Mouse (Mus musculus) CH12.LX (cell line): ENCODE data around the gene Tspan12. TPM values are rescaled to one million over a fixed set of nuclear protein-coding genes. Genes with fewer than 3 reads are reported as not detected.

Experiments used
- DNase-seq: peaks from one replicate; pipeline ENCODE4 v3.0.0-alpha.2; 2013; ENCODE audit errors: extremely low read depth
- H3K27ac ChIP-seq: 2 replicates; pipeline ENCODE4 v1.5.1; 2012; ENCODE audit warnings: low read depth, mild to moderate bottlenecking, control low read depth, moderate library complexity; ENCODE audit not compliant: insufficient read depth
- H3K27me3 ChIP-seq: replicated peaks from 2 replicates; pipeline ENCODE3; 2012; ENCODE audit warnings: inconsistent platforms
- H3K36me3 ChIP-seq, 2 experiments: replicated peaks in 1 of 2; 2 replicates each; pipeline versions ENCODE3 to v1.6.1; 2012; ENCODE audit warnings: inconsistent platforms in 1 of 2, low read length in 1 of 2, mild to moderate bottlenecking in 1 of 2, mixed read lengths in 1 of 2, moderate library complexity in 1 of 2; ENCODE audit not compliant: control insufficient read depth in 1 of 2, insufficient read depth in 1 of 2
- H3K4me1 ChIP-seq, 2 experiments: 2 replicates each; pipeline ENCODE4 v1.6.1; 2012; ENCODE audit warnings: inconsistent platforms in 1 of 2, moderate library complexity in 1 of 2; ENCODE audit not compliant: insufficient read depth in 2 of 2, control insufficient read depth in 1 of 2
- H3K4me2 ChIP-seq: 2 replicates; pipeline ENCODE4 v1.6.1; 2012; ENCODE audit warnings: low read depth, mild to moderate bottlenecking, control low read depth; ENCODE audit not compliant: poor library complexity, insufficient read depth, severe bottlenecking
- H3K4me3 ChIP-seq, 3 experiments: fragments of 150-350 bp in 1 of 3; sonication (generic) in 1 of 3; replicated peaks in 1 of 3; 2 replicates each; pipeline versions ENCODE3 to v1.5.1; 2011 to 2012; ENCODE audit warnings: low read depth in 2 of 3, low read length in 2 of 3, mild to moderate bottlenecking in 2 of 3, moderate library complexity in 2 of 3, control low read depth in 1 of 3, improper control_type of control experiment in 1 of 3, inconsistent platforms in 1 of 3, mixed read lengths in 1 of 3; ENCODE audit not compliant: poor library complexity in 1 of 3
- H3K79me2 ChIP-seq: replicated peaks from 2 replicates; pipeline ENCODE4 v1.6.1; 2012; ENCODE audit warnings: mild to moderate bottlenecking, moderate library complexity; ENCODE audit not compliant: control insufficient read depth, poor library complexity, insufficient read depth, severe bottlenecking; ENCODE audit errors: extremely low read depth
- H3K9ac ChIP-seq: 2 replicates; pipeline ENCODE4 v1.6.1; 2012; ENCODE audit warnings: low read depth, mild to moderate bottlenecking, control low read depth, moderate library complexity; ENCODE audit not compliant: insufficient read depth
- H3K9me3 ChIP-seq: replicated peaks from 2 replicates; pipeline ENCODE3; 2012; ENCODE audit warnings: low read length, inconsistent platforms, mixed read lengths
- BHLHE40 ChIP-seq: IDR thresholded peaks from 2 replicates; pipeline ENCODE4 v1.6.1; 2011; ENCODE audit warnings: mild to moderate bottlenecking, low read depth, low read length, improper control_type of control experiment
- CHD1 ChIP-seq: IDR thresholded peaks from 2 replicates; pipeline ENCODE4 v1.6.1; 2012; ENCODE audit warnings: low read depth, low read length, improper control_type of control experiment, inconsistent platforms
- CTCF ChIP-seq, 2 experiments: IDR thresholded peaks in 1 of 2; conservative IDR thresholded peaks in 1 of 2; 2 replicates each; pipeline ENCODE4 v1.5.1; 2011 to 2012; ENCODE audit warnings: low read depth in 2 of 2, low read length in 2 of 2, improper control_type of control experiment in 1 of 2, inconsistent platforms in 1 of 2, mild to moderate bottlenecking in 1 of 2, moderate library complexity in 1 of 2
- EP300 ChIP-seq: IDR thresholded peaks from 2 replicates; pipeline ENCODE4 v1.6.1; 2011; ENCODE audit warnings: low read length, improper control_type of control experiment
- ETS1 ChIP-seq: conservative IDR thresholded peaks from 2 replicates; pipeline ENCODE4 v1.6.1; 2012; ENCODE audit warnings: low read depth, mild to moderate bottlenecking, inconsistent platforms, low read length, improper control_type of control experiment, moderate library complexity
- GABPA ChIP-seq: IDR thresholded peaks from 2 replicates; pipeline ENCODE4 v1.6.1; 2012; ENCODE audit warnings: low read depth, low read length, improper control_type of control experiment, inconsistent platforms; ENCODE audit not compliant: insufficient replicate concordance
- HCFC1 ChIP-seq: IDR thresholded peaks from 2 replicates; pipeline ENCODE4 v1.6.1; 2012; ENCODE audit warnings: low read depth, mild to moderate bottlenecking, inconsistent platforms, low read length, improper control_type of control experiment
- JUN ChIP-seq: IDR thresholded peaks from 2 replicates; pipeline ENCODE4 v1.6.1; 2011; ENCODE audit warnings: low read depth, mild to moderate bottlenecking, low read length, improper control_type of control experiment, moderate library complexity; ENCODE audit not compliant: insufficient read depth
- JUND ChIP-seq: conservative IDR thresholded peaks from 2 replicates; pipeline ENCODE4 v1.6.1; 2011; ENCODE audit warnings: low read depth, low read length, improper control_type of control experiment
- KAT2A ChIP-seq: IDR thresholded peaks from 2 replicates; pipeline ENCODE4 v1.6.1; 2012; ENCODE audit warnings: low read length, improper control_type of control experiment, inconsistent platforms; ENCODE audit not compliant: insufficient replicate concordance
- MAFK ChIP-seq: IDR thresholded peaks from 2 replicates; pipeline ENCODE4 v1.6.1; 2011; ENCODE audit warnings: low read length, improper control_type of control experiment; ENCODE audit not compliant: insufficient replicate concordance
- MAZ ChIP-seq: IDR thresholded peaks from 2 replicates; pipeline ENCODE4 v1.6.1; 2012; ENCODE audit warnings: low read depth, mild to moderate bottlenecking, inconsistent platforms, low read length, improper control_type of control experiment, moderate library complexity
- MYC ChIP-seq: IDR thresholded peaks from 2 replicates; pipeline ENCODE4 v1.6.1; 2011; ENCODE audit warnings: low read depth, mild to moderate bottlenecking, improper control_type of control experiment, low read length
- NELFE ChIP-seq: IDR thresholded peaks from 2 replicates; pipeline ENCODE4 v1.6.1; 2011; ENCODE audit warnings: low read depth, low read length, improper control_type of control experiment
- NRF1 ChIP-seq: IDR thresholded peaks from 2 replicates; pipeline ENCODE4 v1.6.1; 2014; ENCODE audit warnings: low read depth, mild to moderate bottlenecking, inconsistent platforms, low read length, improper control_type of control experiment, moderate library complexity
- PAX5 ChIP-seq: IDR thresholded peaks from 2 replicates; pipeline ENCODE4 v1.6.1; 2012; ENCODE audit warnings: low read length, inconsistent platforms, mixed read lengths
- POLR2A ChIP-seq: IDR thresholded peaks from 2 replicates; pipeline ENCODE4 v1.6.1; 2011; ENCODE audit warnings: low read depth, mild to moderate bottlenecking, improper control_type of control experiment, low read length
- RAD21 ChIP-seq: IDR thresholded peaks from 2 replicates; pipeline ENCODE4 v1.6.1; 2011; ENCODE audit warnings: low read depth, mild to moderate bottlenecking, low read length, improper control_type of control experiment, moderate library complexity
- RCOR1 ChIP-seq: conservative IDR thresholded peaks from 2 replicates; pipeline ENCODE4 v1.6.1; 2012; ENCODE audit warnings: low read depth, mild to moderate bottlenecking, inconsistent platforms, low read length, improper control_type of control experiment
- SIN3A ChIP-seq: IDR thresholded peaks from 2 replicates; pipeline ENCODE4 v1.6.1; 2012; ENCODE audit warnings: low read length, improper control_type of control experiment, inconsistent platforms
- TBP ChIP-seq: conservative IDR thresholded peaks from 2 replicates; pipeline ENCODE4 v1.6.1; 2011; ENCODE audit warnings: low read depth, low read length, improper control_type of control experiment
- UBTF ChIP-seq: IDR thresholded peaks from 2 replicates; pipeline ENCODE4 v1.6.1; 2012; ENCODE audit warnings: low read depth, mild to moderate bottlenecking, inconsistent platforms, low read length, improper control_type of control experiment, moderate library complexity
- USF1 ChIP-seq: IDR thresholded peaks from 2 replicates; pipeline ENCODE4 v1.6.1; 2014; ENCODE audit warnings: low read depth, mild to moderate bottlenecking, inconsistent platforms, low read length, improper control_type of control experiment
- USF2 ChIP-seq: conservative IDR thresholded peaks from 2 replicates; pipeline ENCODE4 v1.6.1; 2011; ENCODE audit warnings: low read depth, low read length, improper control_type of control experiment
- ZC3H11A ChIP-seq: IDR thresholded peaks from 2 replicates; pipeline ENCODE4 v1.6.1; 2012; ENCODE audit warnings: low read depth, mild to moderate bottlenecking, inconsistent platforms, low read length, improper control_type of control experiment
- ZNF384 ChIP-seq: IDR thresholded peaks from 2 replicates; pipeline ENCODE4 v1.6.1; 2012; ENCODE audit warnings: low read depth, low read length, improper control_type of control experiment, inconsistent platforms
- dilution Hi-C: fragments of 300-500 bp; cut with MboI; formaldehyde crosslinking; loops from 2 replicates; pipeline ENCODE4 v1.14.3; 2020; ENCODE audit warnings: low sequenced_read_pairs; ENCODE audit not compliant: extremely low pct_unique_long_range_greater_than_20kb, extremely low pct_ligation_motif_present
- in situ Hi-C: fragments of 300-500 bp; cut with MboI; formaldehyde crosslinking; loops from 3 replicates; pipeline ENCODE4 v1.14.3; 2019; ENCODE audit warnings: low sequenced_read_pairs, low pct_ligation_motif_present, low pct_unique_long_range_greater_than_20kb, mixed read lengths
- polyA plus RNA-seq: library from polyadenylated mRNA; unstranded; fragments of >175 nt; gene quantifications from 2 replicates; pipeline ENCODE4 v1.2.1, GENCODE M21; 2012; ENCODE audit warnings: low read depth; ENCODE audit not compliant: insufficient read length
- total RNA-seq, 2 experiments: library from RNA; depleted of rRNA; stranded (reverse); fragments of 300-350 nt in 1 of 2; fragments of >200 nt in 1 of 2; gene quantifications; 2 replicates each; pipeline ENCODE4 v1.2.3; 2012 to 2014

Tspan12 gene
- total RNA-seq (2012; rRNA removed) (not detected in 2 replicates), total RNA-seq (2014; rRNA removed) (not detected in 2 replicates), polyA plus RNA-seq (not detected in 2 replicates)

- Histone ChIP-seq H3K9me3 (no peaks in the 10 kb centered on the region), H3K27me3 (no peaks in the 10 kb centered on the region), H3K36me3 (no peaks in the 10 kb centered on the region), H3K79me2 (no peaks in the 10 kb centered on the region), H3K4me1 (no peaks in the 10 kb centered on the region), H3K4me3 (no peak within 1 kb of the TSS), H3K9ac (no peak within 1 kb of the TSS)
- in situ Hi-C loops, result no loop called here
- DNase-seq, result no peak
- no peak for TF ChIP-seq TBP
- no peak for TF ChIP-seq NELFE
- no peak for TF ChIP-seq PAX5
- no peak for TF ChIP-seq ZC3H11A
- no peak for TF ChIP-seq NRF1
- no peak for TF ChIP-seq BHLHE40
- no peak for TF ChIP-seq CHD1
- no peak for TF ChIP-seq SIN3A
- no peak for TF ChIP-seq RCOR1
- no peak for TF ChIP-seq RAD21
- TF ChIP-seq UBTF, result no peak
- no peak for TF ChIP-seq GABPA
- TF ChIP-seq USF2, result no peak
- TF ChIP-seq MAFK, result no peak
- no peak for TF ChIP-seq USF1
- TF ChIP-seq ZNF384, result no peak
- TF ChIP-seq ETS1, result no peak
- no peak for TF ChIP-seq KAT2A
- TF ChIP-seq JUN, result no peak
- no peak for TF ChIP-seq HCFC1
- TF ChIP-seq, all 38 proteins: peak for 0
- dilution Hi-C loops, result no loop called here
- Histone ChIP-seq H3K27ac (no peak within 1 kb of the TSS), H3K4me2 (no peak within 1 kb of the TSS)
Measured at GRCm38 (mm10) chr6:21852344-21852785, at the start of gene Tspan12. Gene Tspan12, minus strand, starts transcription at chr6:21852515.

DNA sequence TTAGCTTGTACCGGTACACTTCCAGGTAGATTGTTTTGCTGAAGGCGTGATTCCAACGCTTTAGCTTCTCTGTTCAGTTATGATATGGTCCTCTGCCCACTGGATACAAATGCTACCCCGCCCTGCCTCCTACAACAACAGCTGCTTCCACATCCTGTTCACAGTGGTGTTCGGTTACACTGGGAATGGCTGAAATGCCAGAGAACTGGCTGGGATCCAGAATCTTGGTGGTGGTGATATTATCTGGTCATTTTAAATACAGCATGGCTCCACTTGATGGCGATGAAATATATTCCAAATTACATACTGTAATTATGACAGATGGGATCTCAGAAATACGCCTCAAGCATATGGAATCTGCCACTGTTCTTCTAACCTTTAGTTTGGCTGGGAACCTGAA lies 42.1 kb upstream of the Tspan12 start:
- no peak overlapping the region for H3K4me3 ChIP-seq
- in situ Hi-C loops (no loop called here), dilution Hi-C loops (no loop called here)
- H3K36me3 ChIP-seq, result no peaks in the 10 kb centered on the region
- H3K9me3 ChIP-seq, result no peaks in the 10 kb centered on the region
- no peaks in the 10 kb centered on the region for H3K27me3 ChIP-seq
- H3K9ac ChIP-seq, result no peak overlapping the region
- no peak overlapping the region for H3K4me2 ChIP-seq
- no peak overlapping the region for H3K27ac ChIP-seq
- H3K4me1 ChIP-seq, result no peaks in the 10 kb centered on the region
- DNase-seq, result no peak
- TF ChIP-seq MAZ, result no peak
- TF ChIP-seq CHD1, result no peak
- no peak for TF ChIP-seq BHLHE40
- no peak for TF ChIP-seq POLR2A
- TF ChIP-seq MYC, result no peak
- TF ChIP-seq CTCF (conservative IDR thresholded peaks at IDR 0.05 in 1 of 2, IDR thresholded peaks at IDR 0.05 in 1 of 2; ENCODE audit: low read depth in 2 of 2, low read length in 2 of 2), result no peak
- no peak for TF ChIP-seq EP300
- no peak for TF ChIP-seq USF2
- TF ChIP-seq JUND, result no peak
- H3K79me2 ChIP-seq, result no peaks in the 10 kb centered on the region
